Mouse (Mus musculus) neural tube, embryonic 14.5 days (tissue): Measurements from ENCODE around the gene Ildr1. TPM values are rescaled to one million over a fixed set of nuclear protein-coding genes. Genes with fewer than 3 reads are reported as not detected.

Experiments used
- ATAC-seq: fragments of 200-750 bp; cut with Nextera tagmentation; 2 replicates; pipeline ENCODE4 v1.8.0; 2017; ENCODE audit warnings: low read depth, mild to moderate bottlenecking, moderate TSS enrichment, moderate library complexity
- H3K27ac ChIP-seq: fragments of 300-500 bp; sonication (generic); 2 replicates; pipeline ENCODE4 v1.5.1; 2014; ENCODE audit warnings: low read depth, mild to moderate bottlenecking, control low read depth, low read length, moderate library complexity, mixed read lengths
- H3K27me3 ChIP-seq: fragments of 300-500 bp; sonication (generic); 2 replicates; pipeline ENCODE4 v1.6.1; 2014; ENCODE audit warnings: low read length; ENCODE audit not compliant: control insufficient read depth, insufficient read depth
- H3K36me3 ChIP-seq: fragments of 300-500 bp; sonication (generic); 2 replicates; pipeline ENCODE4 v1.6.1; 2014; ENCODE audit warnings: low read length, mixed read lengths; ENCODE audit not compliant: control insufficient read depth, insufficient read depth
- H3K4me1 ChIP-seq: fragments of 300-500 bp; sonication (generic); 2 replicates; pipeline ENCODE4 v1.6.1; 2014; ENCODE audit warnings: low read length; ENCODE audit not compliant: control insufficient read depth, insufficient read depth
- H3K4me2 ChIP-seq: fragments of 300-500 bp; sonication (generic); 2 replicates; pipeline ENCODE4 v1.6.1; 2014; ENCODE audit warnings: mild to moderate bottlenecking, low read depth, low read length, control low read depth
- H3K4me3 ChIP-seq: fragments of 300-500 bp; sonication (generic); 2 replicates; pipeline ENCODE4 v1.5.1; 2014; ENCODE audit warnings: low read depth, low read length, control low read depth, mixed read lengths
- H3K9ac ChIP-seq: fragments of 300-500 bp; sonication (generic); replicated peaks from 2 replicates; pipeline ENCODE4 v1.6.1; 2014; ENCODE audit warnings: low read depth, mild to moderate bottlenecking, control low read depth, low read length, mixed read lengths
- H3K9me3 ChIP-seq: fragments of 300-500 bp; sonication (generic); 2 replicates; pipeline ENCODE4 v1.6.1; 2016; ENCODE audit warnings: low read length; ENCODE audit not compliant: control insufficient read depth
- WGBS: fragments of 180-500 bp; shearing (Covaris S2); extraction: QIAGEN DNeasy Blood & Tissue Kit; methylation state at CpG from one replicate; pipeline ENCODE4 v1.1.7; 2014; 5-methylcytosine and 5-hydroxymethylcytosine counted together
- polyA plus RNA-seq: library from polyadenylated mRNA; unstranded; fragments of >200 nt; fragmentation: Nextera tagmentation; extraction: Ambion mirVana; gene quantifications from 2 replicates; pipeline ENCODE4 v1.2.1, GENCODE M21; 2014

Ildr1 gene
- polyA plus RNA-seq, 1 experiment from 2014 or later: 0.25 TPM

GRCm38 (mm10) chr16:36688076-36688475 is 5.7 kb upstream of the Ildr1 start:
- Histone ChIP-seq H3K9ac (no peak overlapping the region), H3K36me3 (no peaks in the 10 kb centered on the region), H3K27ac (no peak overlapping the region), H3K9me3 (no peaks in the 10 kb centered on the region), H3K4me3 (no peak overlapping the region), H3K4me2 (no peak overlapping the region), H3K4me1 (no peaks in the 10 kb centered on the region), H3K27me3 (no peaks in the 10 kb centered on the region)
- ATAC-seq: no peak
- WGBS: 93% methylated on average over 2 of the region's 2 CpGs

GRCm38 (mm10) chr16:36691484-36691883 is 2.3 kb upstream of the Ildr1 start:
- Histone ChIP-seq H3K4me1 (0 out of 2 replicates have a peak, but pooled peaks cover 3% of the 10 kb centered on the region), H3K9me3 (no peaks in the 10 kb centered on the region), H3K27me3 (peaks cover 8% of the 10 kb centered on the region), H3K4me2 (no peak overlapping the region), H3K27ac (no peak overlapping the region), H3K36me3 (no peaks in the 10 kb centered on the region), H3K4me3 (no peak overlapping the region), H3K9ac (no peak overlapping the region)
- no peak for ATAC-seq
- 73% methylated on average over 3 of the region's 3 CpGs for WGBS

GRCm38 (mm10) chr16:36694798-36695290 is 1.1 kb downstream of the Ildr1 start:
- Histone ChIP-seq H3K9ac (no peak overlapping the region), H3K4me3 (no peak overlapping the region), H3K27me3 (peaks cover 8% of the 10 kb centered on the region), H3K27ac (no peak overlapping the region), H3K9me3 (no peaks in the 10 kb centered on the region), H3K36me3 (no peaks in the 10 kb centered on the region), H3K4me1 (0 out of 2 replicates have a peak, but pooled peaks cover 3% of the 10 kb centered on the region), H3K4me2 (no peak overlapping the region)
- no peak for ATAC-seq
- WGBS: 69% methylated on average over 9 of the region's 9 CpGs

- no peak overlapping the region for H3K9ac ChIP-seq
- WGBS: 84% methylated on average over 8 of the region's 8 CpGs
Observed at GRCm38 (mm10) chr16:36697331-36697730, 3.6 kb downstream of the Ildr1 start.

GRCm38 (mm10) chr16:36700484-36700883 is 6.7 kb downstream of the Ildr1 start:
- H3K4me1 ChIP-seq: no peaks in the 10 kb centered on the region
- H3K9ac ChIP-seq: no peak overlapping the region
- H3K4me3 ChIP-seq: no peak overlapping the region
- no peak overlapping the region for H3K4me2 ChIP-seq
- H3K27me3 ChIP-seq: no peaks in the 10 kb centered on the region
- H3K36me3 ChIP-seq: no peaks in the 10 kb centered on the region
- WGBS: 85% methylated on average over 2 of the region's 2 CpGs
- no peaks in the 10 kb centered on the region; the same call in 1 of the 2 replicates for H3K9me3 ChIP-seq
- no peak overlapping the region for H3K27ac ChIP-seq
- ATAC-seq: no peak

More at GRCm38 (mm10) chr16:36697331-36697730, 3.6 kb downstream of the Ildr1 start:
- no peak overlapping the region for H3K27ac ChIP-seq
- H3K36me3 ChIP-seq: no peaks in the 10 kb centered on the region
- ATAC-seq: no peak
- H3K4me2 ChIP-seq: no peak overlapping the region
- H3K4me1 ChIP-seq: 0 out of 2 replicates have a peak, but pooled peaks cover 3% of the 10 kb centered on the region
- no peak overlapping the region for H3K4me3 ChIP-seq
- H3K9me3 ChIP-seq: no peaks in the 10 kb centered on the region
- H3K27me3 ChIP-seq: peaks cover 8% of the 10 kb centered on the region

GRCm38 (mm10) chr16:36707702-36708423 is 14.1 kb downstream of the Ildr1 start:
- Histone ChIP-seq H3K4me2 (no peak overlapping the region), H3K4me3 (no peak overlapping the region), H3K27ac (no peak overlapping the region), H3K36me3 (no peaks in the 10 kb centered on the region), H3K4me1 (no peaks in the 10 kb centered on the region), H3K9me3 (no peaks in the 10 kb centered on the region; the same call in 1 of the 2 replicates), H3K27me3 (no peaks in the 10 kb centered on the region), H3K9ac (no peak overlapping the region)
- no peak for ATAC-seq
- 61% methylated on average over 6 of the region's 6 CpGs for WGBS

- no peak overlapping the region for H3K4me2 ChIP-seq
- ATAC-seq: no peak
- 85% methylated on average over 7 of the region's 7 CpGs for WGBS
- H3K4me3 ChIP-seq: no peak overlapping the region
- no peaks in the 10 kb centered on the region; the same call in 1 of the 2 replicates for H3K9me3 ChIP-seq
- no peaks in the 10 kb centered on the region for H3K36me3 ChIP-seq
- no peak overlapping the region for H3K27ac ChIP-seq
- H3K4me1 ChIP-seq: no peaks in the 10 kb centered on the region
- no peaks in the 10 kb centered on the region for H3K27me3 ChIP-seq
- no peak overlapping the region for H3K9ac ChIP-seq
Observed at GRCm38 (mm10) chr16:36708751-36709150, 15.0 kb downstream of the Ildr1 start.

GRCm38 (mm10) chr16:36709405-36709804 is 15.6 kb downstream of the Ildr1 start:
- Histone ChIP-seq H3K27me3 (no peaks in the 10 kb centered on the region), H3K27ac (no peak overlapping the region), H3K4me3 (no peak overlapping the region), H3K36me3 (no peaks in the 10 kb centered on the region), H3K4me2 (no peak overlapping the region), H3K4me1 (no peaks in the 10 kb centered on the region), H3K9me3 (no peaks in the 10 kb centered on the region; the same call in 1 of the 2 replicates), H3K9ac (no peak overlapping the region)
- ATAC-seq: no peak
- 95% methylated on average over 17 of the region's 17 CpGs for WGBS

- H3K9ac ChIP-seq: no peak overlapping the region
Observed at GRCm38 (mm10) chr16:36710794-36711193, 17.0 kb downstream of the Ildr1 start.

More at GRCm38 (mm10) chr16:36710794-36711193, 17.0 kb downstream of the Ildr1 start:
- Histone ChIP-seq H3K36me3 (no peaks in the 10 kb centered on the region), H3K9me3 (no peaks in the 10 kb centered on the region), H3K27ac (no peak overlapping the region), H3K27me3 (no peaks in the 10 kb centered on the region), H3K4me2 (no peak overlapping the region), H3K4me3 (no peak overlapping the region), H3K4me1 (no peaks in the 10 kb centered on the region)
- ATAC-seq: no peak
- 91% methylated on average over 2 of the region's 2 CpGs for WGBS
